Mouse (Mus musculus) liver, embryonic 14.5 days (tissue): ENCODE results near the gene Wdr26. TPM values are rescaled to one million over a fixed set of nuclear protein-coding genes. Genes with fewer than 3 reads are reported as not detected.

ENCODE experiments used
- ATAC-seq: fragments of 200-750 bp; cut with Nextera tagmentation; 2 replicates; pipeline ENCODE4 v1.8.0; 2017; ENCODE audit warnings: moderate number of reproducible peaks, mild to moderate bottlenecking, moderate library complexity; ENCODE audit not compliant: insufficient read depth
- DNase-seq, 3 experiments: peaks; one replicate each; pipeline ENCODE4 v3.0.0-alpha.2; 2012 to 2013; ENCODE audit warnings: low read depth in 3 of 3, low spot score in 3 of 3
- H3K27ac ChIP-seq: fragments of 300-500 bp; sonication (generic); 2 replicates; pipeline ENCODE4 v1.5.1; 2014; ENCODE audit warnings: moderate library complexity, mild to moderate bottlenecking, control low read depth, inconsistent platforms
- H3K27me3 ChIP-seq: fragments of 300-500 bp; sonication (generic); 2 replicates; pipeline ENCODE4 v1.6.1; 2014; ENCODE audit warnings: mild to moderate bottlenecking, low read length, moderate library complexity; ENCODE audit not compliant: control insufficient read depth, insufficient read depth
- H3K36me3 ChIP-seq: fragments of 300-500 bp; sonication (generic); replicated peaks from 2 replicates; pipeline ENCODE4 v1.6.1; 2014; ENCODE audit warnings: low read depth; ENCODE audit not compliant: control insufficient read depth, insufficient read depth
- H3K4me1 ChIP-seq, 2 experiments: fragments of 200-500 bp in 1 of 2; fragments of 300-500 bp in 1 of 2; sonication (generic) in 1 of 2; replicated peaks; 2 replicates each; pipeline ENCODE4 v1.6.1; 2012 to 2014; ENCODE audit warnings: antibody characterized with exemption in 1 of 2, inconsistent platforms in 1 of 2, low read length in 1 of 2; ENCODE audit not compliant: control insufficient read depth in 2 of 2, insufficient read depth in 2 of 2
- H3K4me2 ChIP-seq: fragments of 300-500 bp; sonication (generic); 2 replicates; pipeline ENCODE4 v1.6.1; 2014; ENCODE audit warnings: low read depth, mild to moderate bottlenecking, control low read depth, moderate library complexity
- H3K4me3 ChIP-seq, 2 experiments: fragments of 200-500 bp in 1 of 2; fragments of 300-500 bp in 1 of 2; sonication (generic) in 1 of 2; 2 replicates each; pipeline ENCODE4 v1.5.1; 2012 to 2014; ENCODE audit warnings: low read depth in 2 of 2, low read length in 2 of 2, mild to moderate bottlenecking in 2 of 2, control low read depth in 1 of 2, inconsistent platforms in 1 of 2, moderate library complexity in 1 of 2; ENCODE audit not compliant: insufficient read depth in 1 of 2
- H3K9ac ChIP-seq: fragments of 300-500 bp; sonication (generic); replicated peaks from 2 replicates; pipeline ENCODE4 v1.6.1; 2014; ENCODE audit warnings: mild to moderate bottlenecking, control low read depth, moderate library complexity
- H3K9me3 ChIP-seq: fragments of 300-500 bp; sonication (generic); 2 replicates; pipeline ENCODE4 v1.6.1; 2016; ENCODE audit warnings: low read length, mixed read lengths; ENCODE audit not compliant: control insufficient read depth
- CTCF ChIP-seq: IDR thresholded peaks from 2 replicates; pipeline ENCODE4 v1.5.1; 2016; ENCODE audit warnings: antibody characterized with exemption, low read depth, control low read depth
- EP300 ChIP-seq: IDR thresholded peaks from 2 replicates; pipeline ENCODE4 v1.6.1; 2016; ENCODE audit warnings: antibody characterized with exemption, low read depth
- whole genome bisulfite sequencing: fragments of 180-500 bp; shearing (Covaris S2); extraction: QIAGEN DNeasy Blood & Tissue Kit; methylation state at CpG from one replicate; pipeline ENCODE4 v1.1.7; 2014; ENCODE audit not compliant: insufficient replicate concordance; 5-methylcytosine and 5-hydroxymethylcytosine counted together
- polyA plus RNA-seq, 2 experiments: library from polyadenylated mRNA; depleted of rRNA in 1 of 2; stranded (reverse) in 1 of 2; unstranded in 1 of 2; fragments of >200 nt; fragmentation: Nextera tagmentation in 1 of 2; extraction: Ambion mirVana in 1 of 2; gene quantifications; 2 replicates each; pipeline versions ENCODE4 v1.2.1 to v1.2.3; 2012 to 2014

Wdr26 gene
- polyA plus RNA-seq, 2 experiments: 57.8 to 68.9 TPM

GRCm38 (mm10) chr1:181150431-181150826, 61.4 kb downstream of the Wdr26 start:
- H3K27ac ChIP-seq: no peak overlapping the region; the same call in 1 of the 2 replicates
- DNase-seq: no peak
- no peaks in the 10 kb centered on the region for H3K27me3 ChIP-seq
- no peak for ATAC-seq
- 70% methylated on average over 3 of the region's 3 CpGs for WGBS
- H3K4me1 ChIP-seq: peaks cover 22 to 36% of the 10 kb centered on the region in 2 experiments
- H3K36me3 ChIP-seq: no peaks in the 10 kb centered on the region; the same call in 1 of the 2 replicates
- H3K4me2 ChIP-seq: peak overlapping the region; percentile 28
- TF ChIP-seq CTCF (no peak), EP300 (no peak)
- no peak overlapping the region for H3K9ac ChIP-seq
- H3K4me3 ChIP-seq: peak overlapping the region in 1 of 2 experiments; percentile 73; a peak in 2 of 4 replicates
- H3K9me3 ChIP-seq: no peaks in the 10 kb centered on the region

GRCm38 (mm10) chr1:181149373-181150017, 62.3 kb downstream of the Wdr26 start:
- Histone ChIP-seq H3K4me2 (peak overlapping the region; percentile 50), H3K9me3 (no peaks in the 10 kb centered on the region), H3K4me1 (peaks cover 22 to 41% of the 10 kb centered on the region in 2 experiments), H3K36me3 (no peaks in the 10 kb centered on the region), H3K9ac (no peak overlapping the region), H3K27me3 (no peaks in the 10 kb centered on the region), H3K27ac (peak overlapping the region; percentile 39), H3K4me3 (no peak overlapping the region)
- no peak for ATAC-seq
- TF ChIP-seq EP300 (no peak), CTCF (peak; percentile 57)
- 67% methylated on average over 3 of the region's 3 CpGs for WGBS
- no peak for DNase-seq

- Histone ChIP-seq H3K4me1 (peaks cover 22 to 41% of the 10 kb centered on the region in 2 experiments), H3K9me3 (no peaks in the 10 kb centered on the region), H3K9ac (no peak overlapping the region), H3K4me3 (peak overlapping the region; percentile 0 to 15; a peak in 3 of 4 replicates), H3K36me3 (no peaks in the 10 kb centered on the region), H3K4me2 (peak overlapping the region; percentile 50), H3K27ac (peak overlapping the region; percentile 48), H3K27me3 (no peaks in the 10 kb centered on the region)
- 9% methylated on average over 5 of the region's 5 CpGs for WGBS
- TF ChIP-seq EP300: no peak
- TF ChIP-seq CTCF: no peak
- peak in 2 of 3 experiments; percentile 59 to 67 for DNase-seq
- ATAC-seq: no peak
Observed at GRCm38 (mm10) chr1:181148540-181148939, 63.3 kb downstream of the Wdr26 start.

- no peak for TF ChIP-seq EP300
- TF ChIP-seq CTCF: no peak
- Histone ChIP-seq H3K36me3 (peaks cover 3% of the 10 kb centered on the region), H3K4me1 (peaks cover 22 to 42% of the 10 kb centered on the region in 2 experiments), H3K27me3 (no peaks in the 10 kb centered on the region), H3K9me3 (no peaks in the 10 kb centered on the region), H3K9ac (peak overlapping the region; percentile 59), H3K27ac (0 out of 2 replicates have a peak overlapping the region, but pooled peaks have one; percentile 7), H3K4me2 (peak overlapping the region; percentile 87), H3K4me3 (peak overlapping the region; percentile 41 to 83)
- no peak for DNase-seq
- no peak for ATAC-seq
- WGBS: 56% methylated on average over 2 of the region's 2 CpGs
Observed at GRCm38 (mm10) chr1:181146187-181146586, 65.6 kb downstream of the Wdr26 start.

GRCm38 (mm10) chr1:181144966-181145365, 66.8 kb downstream of the Wdr26 start:
- Histone ChIP-seq H3K4me1 (peaks cover 22 to 40% of the 10 kb centered on the region in 2 experiments), H3K4me3 (peak overlapping the region; percentile 83 to 99), H3K9ac (peak overlapping the region; percentile 89), H3K27me3 (no peaks in the 10 kb centered on the region), H3K4me2 (peak overlapping the region; percentile 87), H3K36me3 (peaks cover 15% of the 10 kb centered on the region), H3K9me3 (no peaks in the 10 kb centered on the region), H3K27ac (peak overlapping the region; percentile 93)
- DNase-seq (peak in 1 of 3 experiments; percentile 28), ATAC-seq (no peak)
- TF ChIP-seq CTCF: no peak
- no peak for TF ChIP-seq EP300
- WGBS: 6% methylated on average over 12 of the region's 12 CpGs
